Mouse (Mus musculus) CH12.LX (cell line): ENCODE measurements around the gene E030018B13Rik. TPM values are rescaled to one million over a fixed set of nuclear protein-coding genes. Genes with fewer than 3 reads are reported as not detected.

Source experiments
- DNase-seq: peaks from one replicate; pipeline ENCODE4 v3.0.0-alpha.2; 2013; ENCODE audit errors: extremely low read depth
- H3K27ac ChIP-seq: 2 replicates; pipeline ENCODE4 v1.5.1; 2012; ENCODE audit warnings: low read depth, mild to moderate bottlenecking, control low read depth, moderate library complexity; ENCODE audit not compliant: insufficient read depth
- H3K27me3 ChIP-seq: replicated peaks from 2 replicates; pipeline ENCODE3; 2012; ENCODE audit warnings: inconsistent platforms
- H3K36me3 ChIP-seq, 2 experiments: replicated peaks in 1 of 2; 2 replicates each; pipeline versions ENCODE3 to v1.6.1; 2012; ENCODE audit warnings: inconsistent platforms in 1 of 2, low read length in 1 of 2, mild to moderate bottlenecking in 1 of 2, mixed read lengths in 1 of 2, moderate library complexity in 1 of 2; ENCODE audit not compliant: control insufficient read depth in 1 of 2, insufficient read depth in 1 of 2
- H3K4me1 ChIP-seq, 2 experiments: 2 replicates each; pipeline ENCODE4 v1.6.1; 2012; ENCODE audit warnings: inconsistent platforms in 1 of 2, moderate library complexity in 1 of 2; ENCODE audit not compliant: insufficient read depth in 2 of 2, control insufficient read depth in 1 of 2
- H3K4me2 ChIP-seq: 2 replicates; pipeline ENCODE4 v1.6.1; 2012; ENCODE audit warnings: low read depth, mild to moderate bottlenecking, control low read depth; ENCODE audit not compliant: poor library complexity, insufficient read depth, severe bottlenecking
- H3K4me3 ChIP-seq, 3 experiments: fragments of 150-350 bp in 1 of 3; sonication (generic) in 1 of 3; replicated peaks in 1 of 3; 2 replicates each; pipeline versions ENCODE3 to v1.5.1; 2011 to 2012; ENCODE audit warnings: low read depth in 2 of 3, low read length in 2 of 3, mild to moderate bottlenecking in 2 of 3, moderate library complexity in 2 of 3, control low read depth in 1 of 3, improper control_type of control experiment in 1 of 3, inconsistent platforms in 1 of 3, mixed read lengths in 1 of 3; ENCODE audit not compliant: poor library complexity in 1 of 3
- H3K79me2 ChIP-seq: replicated peaks from 2 replicates; pipeline ENCODE4 v1.6.1; 2012; ENCODE audit warnings: mild to moderate bottlenecking, moderate library complexity; ENCODE audit not compliant: control insufficient read depth, poor library complexity, insufficient read depth, severe bottlenecking; ENCODE audit errors: extremely low read depth
- H3K9ac ChIP-seq: 2 replicates; pipeline ENCODE4 v1.6.1; 2012; ENCODE audit warnings: low read depth, mild to moderate bottlenecking, control low read depth, moderate library complexity; ENCODE audit not compliant: insufficient read depth
- H3K9me3 ChIP-seq: replicated peaks from 2 replicates; pipeline ENCODE3; 2012; ENCODE audit warnings: low read length, inconsistent platforms, mixed read lengths
- BHLHE40 ChIP-seq: IDR thresholded peaks from 2 replicates; pipeline ENCODE4 v1.6.1; 2011; ENCODE audit warnings: mild to moderate bottlenecking, low read depth, low read length, improper control_type of control experiment
- CHD1 ChIP-seq: IDR thresholded peaks from 2 replicates; pipeline ENCODE4 v1.6.1; 2012; ENCODE audit warnings: low read depth, low read length, improper control_type of control experiment, inconsistent platforms
- CHD2 ChIP-seq: IDR thresholded peaks from 2 replicates; pipeline ENCODE4 v1.6.1; 2011; ENCODE audit warnings: low read length, improper control_type of control experiment
- CTCF ChIP-seq, 2 experiments: IDR thresholded peaks in 1 of 2; conservative IDR thresholded peaks in 1 of 2; 2 replicates each; pipeline ENCODE4 v1.5.1; 2011 to 2012; ENCODE audit warnings: low read depth in 2 of 2, low read length in 2 of 2, improper control_type of control experiment in 1 of 2, inconsistent platforms in 1 of 2, mild to moderate bottlenecking in 1 of 2, moderate library complexity in 1 of 2
- E2F4 ChIP-seq: IDR thresholded peaks from 2 replicates; pipeline ENCODE4 v1.6.1; 2011; ENCODE audit warnings: low read depth, low read length, improper control_type of control experiment; ENCODE audit not compliant: insufficient replicate concordance
- ELF1 ChIP-seq: IDR thresholded peaks from 2 replicates; pipeline ENCODE4 v1.6.1; 2014; ENCODE audit warnings: low read depth, mild to moderate bottlenecking, inconsistent platforms, low read length, improper control_type of control experiment
- EP300 ChIP-seq: IDR thresholded peaks from 2 replicates; pipeline ENCODE4 v1.6.1; 2011; ENCODE audit warnings: low read length, improper control_type of control experiment
- ETS1 ChIP-seq: conservative IDR thresholded peaks from 2 replicates; pipeline ENCODE4 v1.6.1; 2012; ENCODE audit warnings: low read depth, mild to moderate bottlenecking, inconsistent platforms, low read length, improper control_type of control experiment, moderate library complexity
- GABPA ChIP-seq: IDR thresholded peaks from 2 replicates; pipeline ENCODE4 v1.6.1; 2012; ENCODE audit warnings: low read depth, low read length, improper control_type of control experiment, inconsistent platforms; ENCODE audit not compliant: insufficient replicate concordance
- HCFC1 ChIP-seq: IDR thresholded peaks from 2 replicates; pipeline ENCODE4 v1.6.1; 2012; ENCODE audit warnings: low read depth, mild to moderate bottlenecking, inconsistent platforms, low read length, improper control_type of control experiment
- IRF4 ChIP-seq: IDR thresholded peaks from 2 replicates; pipeline ENCODE4 v1.6.1; 2014; ENCODE audit warnings: low read depth, mild to moderate bottlenecking, inconsistent platforms, low read length, improper control_type of control experiment
- JUN ChIP-seq: IDR thresholded peaks from 2 replicates; pipeline ENCODE4 v1.6.1; 2011; ENCODE audit warnings: low read depth, mild to moderate bottlenecking, low read length, improper control_type of control experiment, moderate library complexity; ENCODE audit not compliant: insufficient read depth
- JUND ChIP-seq: conservative IDR thresholded peaks from 2 replicates; pipeline ENCODE4 v1.6.1; 2011; ENCODE audit warnings: low read depth, low read length, improper control_type of control experiment
- KAT2A ChIP-seq: IDR thresholded peaks from 2 replicates; pipeline ENCODE4 v1.6.1; 2012; ENCODE audit warnings: low read length, improper control_type of control experiment, inconsistent platforms; ENCODE audit not compliant: insufficient replicate concordance
- MAFK ChIP-seq: IDR thresholded peaks from 2 replicates; pipeline ENCODE4 v1.6.1; 2011; ENCODE audit warnings: low read length, improper control_type of control experiment; ENCODE audit not compliant: insufficient replicate concordance
- MAX ChIP-seq: IDR thresholded peaks from 2 replicates; pipeline ENCODE4 v1.6.1; 2011; ENCODE audit warnings: low read length, improper control_type of control experiment
- MAZ ChIP-seq: IDR thresholded peaks from 2 replicates; pipeline ENCODE4 v1.6.1; 2012; ENCODE audit warnings: low read depth, mild to moderate bottlenecking, inconsistent platforms, low read length, improper control_type of control experiment, moderate library complexity
- MEF2A ChIP-seq: IDR thresholded peaks from 2 replicates; pipeline ENCODE4 v1.6.1; 2014; ENCODE audit warnings: low read depth, mild to moderate bottlenecking, inconsistent platforms, low read length, improper control_type of control experiment, borderline replicate concordance
- MXI1 ChIP-seq: IDR thresholded peaks from 2 replicates; pipeline ENCODE4 v1.6.1; 2011; ENCODE audit warnings: mild to moderate bottlenecking, low read depth, low read length, improper control_type of control experiment
- MYC ChIP-seq: IDR thresholded peaks from 2 replicates; pipeline ENCODE4 v1.6.1; 2011; ENCODE audit warnings: low read depth, mild to moderate bottlenecking, improper control_type of control experiment, low read length
- NELFE ChIP-seq: IDR thresholded peaks from 2 replicates; pipeline ENCODE4 v1.6.1; 2011; ENCODE audit warnings: low read depth, low read length, improper control_type of control experiment
- NRF1 ChIP-seq: IDR thresholded peaks from 2 replicates; pipeline ENCODE4 v1.6.1; 2014; ENCODE audit warnings: low read depth, mild to moderate bottlenecking, inconsistent platforms, low read length, improper control_type of control experiment, moderate library complexity
- PAX5 ChIP-seq: IDR thresholded peaks from 2 replicates; pipeline ENCODE4 v1.6.1; 2012; ENCODE audit warnings: low read length, inconsistent platforms, mixed read lengths
- POLR2A ChIP-seq: IDR thresholded peaks from 2 replicates; pipeline ENCODE4 v1.6.1; 2011; ENCODE audit warnings: low read depth, mild to moderate bottlenecking, improper control_type of control experiment, low read length
- POLR2AphosphoS2 ChIP-seq: IDR thresholded peaks from 2 replicates; pipeline ENCODE4 v1.6.1; 2011; ENCODE audit warnings: low read depth, low read length, improper control_type of control experiment
- RAD21 ChIP-seq: IDR thresholded peaks from 2 replicates; pipeline ENCODE4 v1.6.1; 2011; ENCODE audit warnings: low read depth, mild to moderate bottlenecking, low read length, improper control_type of control experiment, moderate library complexity
- RCOR1 ChIP-seq: conservative IDR thresholded peaks from 2 replicates; pipeline ENCODE4 v1.6.1; 2012; ENCODE audit warnings: low read depth, mild to moderate bottlenecking, inconsistent platforms, low read length, improper control_type of control experiment
- SIN3A ChIP-seq: IDR thresholded peaks from 2 replicates; pipeline ENCODE4 v1.6.1; 2012; ENCODE audit warnings: low read length, improper control_type of control experiment, inconsistent platforms
- SMC3 ChIP-seq: IDR thresholded peaks from 2 replicates; pipeline ENCODE4 v1.6.1; 2011; ENCODE audit warnings: low read depth, low read length, improper control_type of control experiment
- TBP ChIP-seq: conservative IDR thresholded peaks from 2 replicates; pipeline ENCODE4 v1.6.1; 2011; ENCODE audit warnings: low read depth, low read length, improper control_type of control experiment
- TCF12 ChIP-seq: IDR thresholded peaks from 2 replicates; pipeline ENCODE4 v1.6.1; 2014; ENCODE audit warnings: low read depth, mild to moderate bottlenecking, inconsistent platforms, low read length, improper control_type of control experiment
- UBTF ChIP-seq: IDR thresholded peaks from 2 replicates; pipeline ENCODE4 v1.6.1; 2012; ENCODE audit warnings: low read depth, mild to moderate bottlenecking, inconsistent platforms, low read length, improper control_type of control experiment, moderate library complexity
- USF1 ChIP-seq: IDR thresholded peaks from 2 replicates; pipeline ENCODE4 v1.6.1; 2014; ENCODE audit warnings: low read depth, mild to moderate bottlenecking, inconsistent platforms, low read length, improper control_type of control experiment
- USF2 ChIP-seq: conservative IDR thresholded peaks from 2 replicates; pipeline ENCODE4 v1.6.1; 2011; ENCODE audit warnings: low read depth, low read length, improper control_type of control experiment
- ZC3H11A ChIP-seq: IDR thresholded peaks from 2 replicates; pipeline ENCODE4 v1.6.1; 2012; ENCODE audit warnings: low read depth, mild to moderate bottlenecking, inconsistent platforms, low read length, improper control_type of control experiment
- ZKSCAN1 ChIP-seq: IDR thresholded peaks from 2 replicates; pipeline ENCODE4 v1.6.1; 2012; ENCODE audit warnings: low read depth, inconsistent platforms, low read length, improper control_type of control experiment, borderline replicate concordance
- ZMIZ1 ChIP-seq: IDR thresholded peaks from 2 replicates; pipeline ENCODE4 v1.6.1; 2012; ENCODE audit warnings: low read depth, mild to moderate bottlenecking, inconsistent platforms, low read length, improper control_type of control experiment
- ZNF384 ChIP-seq: IDR thresholded peaks from 2 replicates; pipeline ENCODE4 v1.6.1; 2012; ENCODE audit warnings: low read depth, low read length, improper control_type of control experiment, inconsistent platforms
- dilution Hi-C: fragments of 300-500 bp; cut with MboI; formaldehyde crosslinking; loops from 2 replicates; pipeline ENCODE4 v1.14.3; 2020; ENCODE audit warnings: low sequenced_read_pairs; ENCODE audit not compliant: extremely low pct_unique_long_range_greater_than_20kb, extremely low pct_ligation_motif_present
- in situ Hi-C: fragments of 300-500 bp; cut with MboI; formaldehyde crosslinking; loops from 3 replicates; pipeline ENCODE4 v1.14.3; 2019; ENCODE audit warnings: low sequenced_read_pairs, low pct_ligation_motif_present, low pct_unique_long_range_greater_than_20kb, mixed read lengths
- polyA plus RNA-seq: library from polyadenylated mRNA; unstranded; fragments of >175 nt; gene quantifications from 2 replicates; pipeline ENCODE4 v1.2.1, GENCODE M21; 2012; ENCODE audit warnings: low read depth; ENCODE audit not compliant: insufficient read length
- total RNA-seq, 2 experiments: library from RNA; depleted of rRNA; stranded (reverse); fragments of 300-350 nt in 1 of 2; fragments of >200 nt in 1 of 2; gene quantifications; 2 replicates each; pipeline ENCODE4 v1.2.3; 2012 to 2014

Gene E030018B13Rik
- total and polyA plus RNA-seq, 3 experiments: not detected

DNA sequence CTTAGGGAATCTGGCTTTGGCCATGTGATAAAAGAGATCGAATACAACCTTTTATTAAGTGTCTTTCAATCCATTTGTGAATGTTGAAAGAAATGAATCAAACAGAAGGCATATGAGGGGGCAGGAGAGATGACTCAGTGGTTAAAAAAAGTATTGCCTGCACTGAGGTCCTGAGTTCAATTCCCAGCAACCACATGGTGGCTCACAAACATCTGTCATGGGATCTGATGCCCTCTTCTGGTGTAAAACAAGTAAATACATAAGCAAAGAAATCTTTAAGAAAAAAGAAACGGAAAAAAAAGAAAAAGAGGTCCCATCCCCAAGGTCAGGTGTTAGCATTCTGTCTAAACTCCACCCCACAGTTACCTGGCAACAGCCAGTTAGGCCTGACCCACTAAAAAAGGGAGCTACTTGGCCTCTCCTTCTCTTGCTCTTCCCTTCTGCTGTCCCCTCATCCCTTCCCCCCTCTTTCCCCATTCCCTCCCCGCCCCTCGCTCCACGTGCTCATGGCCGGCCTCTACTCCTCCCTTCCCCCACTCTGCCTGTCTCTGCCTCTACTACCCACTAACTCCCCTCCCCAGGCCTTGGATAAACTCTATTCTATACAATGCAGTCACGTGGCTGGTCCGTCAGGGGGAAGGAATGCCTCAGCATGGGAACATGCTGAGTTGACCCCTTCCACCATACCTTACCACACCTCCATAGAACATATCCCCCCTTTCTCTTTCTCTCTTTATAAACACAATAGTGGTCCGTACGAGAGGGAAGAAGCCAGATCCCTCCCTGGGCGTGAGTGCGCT, 3.5 kb upstream of the E030018B13Rik start:
- Histone ChIP-seq H3K9ac (no peak overlapping the region), H3K36me3 (peaks cover 0 to 5% of the 10 kb centered on the region in 2 experiments), H3K4me1 (peaks cover 43 to 81% of the 10 kb centered on the region in 2 experiments), H3K9me3 (no peaks in the 10 kb centered on the region), H3K27me3 (no peaks in the 10 kb centered on the region), H3K4me2 (peak overlapping the region; percentile 64; the same call in 1 of the 2 replicates), H3K4me3 (no peak overlapping the region), H3K79me2 (peaks cover 8% of the 10 kb centered on the region), H3K27ac (peak overlapping the region; percentile 100)
- DNase-seq: no peak
- TF ChIP-seq ZNF384 (peak; percentile 73), JUN (no peak), MAZ (no peak; the same call in 1 of the 2 replicates), BHLHE40 (no peak), RCOR1 (no peak), UBTF (no peak), ETS1 (no peak), NRF1 (no peak), TCF12 (no peak), JUND (no peak), MAFK (no peak), MAX (no peak), ELF1 (no peak), HCFC1 (no peak), PAX5 (no peak), POLR2AphosphoS2 (no peak), MXI1 (0 out of 2 replicates have a peak, but pooled peaks have one; percentile 37), IRF4 (no peak), RAD21 (peak; percentile 26), E2F4 (no peak), ZC3H11A (no peak), EP300 (no peak), ZMIZ1 (no peak), MEF2A (no peak), CHD1 (no peak), POLR2A (no peak), TBP (no peak), GABPA (no peak), SMC3 (peak; percentile 39), MYC (peak; percentile 72; the same call in 1 of the 2 replicates), CHD2 (no peak; the same call in 1 of the 2 replicates), USF1 (no peak), USF2 (no peak), SIN3A (no peak), KAT2A (no peak), CTCF (conservative IDR thresholded peaks at IDR 0.05 in 1 of 2, IDR thresholded peaks at IDR 0.05 in 1 of 2; ENCODE audit: low read depth in 2 of 2, low read length in 2 of 2) (peak in 1 of 2 experiments; percentile 56; a peak in 2 of 4 replicates), NELFE (no peak), ZKSCAN1 (no peak)
- dilution Hi-C loops (no loop called here), in situ Hi-C loops (no loop called here)
